Mouse (Mus musculus): Measurements from ENCODE around the gene Map2.

- no peak for TF ChIP-seq CTCF (IDR thresholded peaks at IDR 0.05; ENCODE audit: control insufficient read depth, insufficient read depth, low read length)
- no peak for TF ChIP-seq POLR2A (IDR thresholded peaks at IDR 0.05; ENCODE audit: borderline replicate concordance, control insufficient read depth, low read depth, low read length)
These were observed 24.3 kb upstream of the Map2 start for GRCm38 (mm10) chr1:66150806-66151205.
